Mouse (Mus musculus) layer of hippocampus, postnatal 36 days (tissue): ENCODE measurements around the gene Kidins220. TPM values are rescaled to one million over a fixed set of nuclear protein-coding genes. Genes with fewer than 3 reads are reported as not detected.
A peak's percentile ranks its signal among the peaks of the same experiment; 100 is the strongest.

ENCODE experiments used
- DNase-seq, 2 experiments: peaks; one replicate each; pipeline ENCODE4 v3.0.0; 2022
- total RNA-seq, 2 experiments: library from RNA; stranded (reverse); gene quantifications; 2 replicates each; pipeline ENCODE4 v1.2.3; 2021

Kidins220 gene
- 100 to 1,000 TPM; 364 to 366 TPM for total RNA-seq

- peak; percentile 90 to 93 for DNase-seq
Observed at GRCm38 (mm10) chr12:24974446-24975114, at the start of gene Kidins220. TSS of gene Kidins220 (plus strand) at chr12:24974925.

DNA sequence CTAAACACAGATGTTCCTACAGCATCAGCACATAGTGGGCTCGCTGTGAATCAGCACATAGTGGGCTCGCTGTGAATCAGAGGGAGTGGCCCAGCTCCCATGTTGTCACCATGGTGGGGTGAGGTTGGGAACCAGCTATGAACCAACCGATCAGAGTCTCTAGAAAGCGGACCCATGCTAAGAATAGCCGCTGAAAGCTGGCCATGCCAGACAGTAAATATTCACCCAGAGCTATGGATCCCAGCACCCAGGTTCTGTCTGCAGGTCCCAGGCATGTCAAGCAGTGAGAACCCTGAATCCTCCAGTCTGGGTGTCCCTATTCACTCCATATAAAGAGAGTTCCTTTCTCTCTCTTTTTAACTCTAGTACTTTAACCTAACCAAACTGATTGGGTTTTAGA is 49.4 kb upstream of the Kidins220 start:
- no peak for DNase-seq

DNA sequence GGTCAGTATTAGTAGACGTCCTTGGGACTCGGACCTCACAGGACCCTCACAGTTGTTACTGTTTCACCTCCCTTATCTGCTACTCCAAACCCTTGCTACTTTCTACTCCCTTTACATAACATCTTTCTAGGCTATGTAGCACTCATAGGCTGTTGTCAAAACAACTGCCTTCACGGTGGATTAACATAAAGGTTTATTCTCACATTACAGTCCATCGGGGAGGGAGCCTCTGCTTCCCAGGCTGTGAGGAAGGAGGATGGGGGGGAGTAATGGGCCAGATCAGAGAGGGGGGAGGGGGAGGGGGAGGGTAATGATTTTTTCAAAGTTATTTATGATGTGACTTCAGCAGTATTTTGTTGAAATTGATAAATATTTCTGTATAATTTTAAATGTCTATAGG is 49.0 kb upstream of the Kidins220 start:
- DNase-seq, result no peak

DNA sequence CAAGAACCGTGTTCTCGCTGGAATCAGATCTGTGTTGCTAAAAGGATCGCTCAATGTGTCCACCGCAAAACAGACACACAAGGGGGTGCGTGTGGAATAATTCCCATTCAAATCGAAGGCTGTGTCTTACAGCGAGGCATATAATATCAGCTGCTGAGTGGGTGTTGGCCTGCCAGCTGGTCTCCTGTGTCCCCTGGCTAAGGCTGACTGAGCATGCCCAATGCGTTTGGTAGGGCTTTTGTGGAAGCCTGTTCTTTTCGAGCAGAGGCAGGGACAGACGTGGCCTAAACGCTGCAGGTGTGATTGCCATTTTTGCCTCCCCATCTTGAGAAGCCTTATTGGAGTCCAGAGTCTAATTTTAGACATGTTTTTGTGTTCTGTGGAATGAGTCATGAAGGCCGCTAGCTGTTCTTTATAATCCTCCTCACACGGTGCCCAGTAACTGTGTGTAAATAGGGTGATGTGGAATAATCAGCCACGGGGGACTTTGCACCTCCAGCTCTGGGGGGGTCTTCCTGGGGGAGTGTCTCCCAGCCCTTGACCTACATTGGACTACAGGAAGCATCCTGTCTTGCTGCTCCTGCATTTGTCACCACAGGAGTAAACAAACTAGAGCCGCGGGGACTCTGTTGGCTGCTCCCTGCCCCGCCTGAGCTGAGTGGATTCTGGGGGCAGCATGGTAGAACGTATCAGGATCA is 46.5 kb upstream of the Kidins220 start:
- peak; percentile 80 to 85 for DNase-seq

DNA sequence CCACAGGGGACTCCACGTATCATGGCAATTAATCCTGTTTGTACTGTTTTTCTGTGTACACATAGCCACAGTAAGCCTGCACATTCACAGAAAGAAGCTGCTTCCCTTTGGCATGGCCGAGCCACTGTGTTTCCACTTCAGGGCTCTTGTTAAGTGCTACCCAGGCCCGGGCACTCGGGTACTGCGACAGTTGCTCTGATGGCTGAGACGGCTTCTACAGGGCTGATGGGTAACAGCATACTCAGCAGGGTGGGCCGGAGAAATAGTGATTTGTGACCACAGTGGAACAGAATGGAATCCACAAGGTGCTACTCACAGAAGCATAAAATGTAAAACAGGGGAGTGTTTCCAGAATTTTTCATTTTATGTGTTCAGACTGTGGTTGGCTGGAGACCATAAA is 45.7 kb upstream of the Kidins220 start:
- no peak for DNase-seq

DNA sequence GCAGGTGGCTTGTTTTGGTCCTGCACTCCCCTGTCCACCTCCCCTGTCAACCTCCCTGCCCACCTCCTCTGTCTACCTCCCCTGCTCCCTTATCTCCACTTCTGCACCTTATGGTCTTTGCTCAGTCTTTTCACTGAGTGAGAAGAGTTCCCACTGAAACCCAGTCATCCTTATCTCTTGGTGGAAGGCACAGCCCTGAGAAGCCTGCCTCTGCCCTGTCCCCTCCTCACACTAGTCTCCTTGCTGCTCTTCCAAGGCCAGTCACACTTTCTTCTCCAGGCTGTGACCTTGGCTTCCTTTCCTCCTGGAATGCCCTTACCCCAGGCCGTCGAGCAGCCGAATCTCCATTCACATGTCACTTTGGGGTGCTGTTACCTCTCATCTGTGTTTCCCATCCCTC is 44.0 kb upstream of the Kidins220 start:
- DNase-seq, result no peak

GRCm38 (mm10) chr12:24932120-24932519 is 42.6 kb upstream of the Kidins220 start:
- no peak for DNase-seq

DNA sequence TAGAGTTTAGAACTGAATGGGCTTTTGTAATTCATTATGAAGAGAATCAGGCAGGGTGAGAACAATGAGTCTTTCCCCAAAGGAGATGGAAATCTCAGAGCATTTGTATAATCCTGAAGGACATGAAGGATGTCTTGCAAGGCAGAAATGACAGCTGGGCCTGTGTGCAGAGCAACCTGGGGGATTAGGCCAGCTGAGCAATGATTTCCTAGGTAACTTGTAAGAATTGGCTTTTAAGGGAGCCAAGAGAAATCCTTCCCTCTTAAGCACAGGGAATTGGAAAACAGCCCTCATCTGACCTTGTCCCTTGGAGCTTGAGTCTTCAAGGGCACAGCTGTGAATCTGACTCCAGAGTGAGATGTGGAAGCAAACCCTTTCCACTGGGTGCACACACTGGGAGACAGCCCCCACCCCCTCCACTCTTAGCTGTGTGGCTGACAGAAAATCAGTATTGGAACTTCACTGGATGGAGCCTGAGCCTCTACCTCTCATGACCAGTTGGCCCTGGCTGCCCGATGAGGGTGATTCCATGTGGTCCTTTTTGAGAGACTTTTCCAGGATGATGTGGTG is 41.4 kb upstream of the Kidins220 start:
- no peak for DNase-seq

GRCm38 (mm10) chr12:24933996-24934395 is 40.7 kb upstream of the Kidins220 start:
- DNase-seq, result no peak

- DNase-seq, result no peak
Observed at GRCm38 (mm10) chr12:24936281-24936680, 38.4 kb upstream of the Kidins220 start.

GRCm38 (mm10) chr12:24939372-24939771 is 35.4 kb upstream of the Kidins220 start:
- DNase-seq, result no peak

DNA sequence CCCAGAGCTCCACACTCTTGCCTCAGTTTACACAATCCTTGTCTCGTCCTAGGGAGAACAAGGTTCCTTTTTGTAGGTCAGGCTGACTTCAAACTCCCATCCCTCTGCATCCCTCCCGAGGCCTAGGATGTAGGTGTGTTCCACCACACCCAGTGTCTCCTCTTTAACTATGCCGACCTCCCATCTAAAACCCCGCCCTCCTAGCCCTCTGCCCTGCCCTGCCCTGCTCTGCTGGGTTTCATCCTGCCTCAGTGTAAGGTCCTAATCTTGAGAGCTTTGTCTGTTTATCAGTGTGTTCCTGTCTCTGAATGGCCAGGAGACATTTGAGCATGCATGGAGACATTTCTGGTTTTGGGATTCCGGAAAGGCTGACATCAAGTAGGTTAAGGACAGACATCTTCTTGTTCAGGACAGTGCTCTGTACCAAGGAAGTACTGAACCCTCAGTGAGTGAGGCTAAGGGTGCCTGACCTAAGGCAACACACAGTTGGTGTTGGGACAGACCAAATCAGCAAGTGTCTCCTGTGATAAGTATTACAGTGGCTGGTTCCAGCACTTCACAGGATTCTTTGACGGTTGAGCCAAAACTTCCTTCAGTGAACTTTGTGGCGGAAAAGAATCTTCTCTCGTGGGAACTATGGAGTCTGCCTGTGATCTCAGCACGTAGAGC is 32.0 kb upstream of the Kidins220 start:
- no peak for DNase-seq

DNA sequence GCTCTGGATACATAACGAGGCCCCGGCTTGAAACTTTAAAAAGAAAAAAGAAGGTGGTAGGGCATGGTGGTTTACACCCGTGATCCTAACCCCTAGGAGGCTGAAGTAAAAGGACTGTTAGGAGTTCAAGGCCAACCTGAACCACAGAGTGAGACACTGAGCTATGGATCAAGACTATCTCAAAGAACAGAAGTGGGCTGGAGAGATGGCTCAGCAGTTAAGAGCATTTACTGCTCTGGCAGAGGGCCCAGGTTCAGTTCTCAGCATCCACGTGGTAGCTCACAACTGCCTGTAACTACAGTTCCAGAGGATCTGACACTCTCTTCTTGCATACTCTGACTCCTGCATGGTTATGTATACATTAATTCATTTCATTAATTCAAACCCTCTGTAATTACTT is 31.3 kb upstream of the Kidins220 start:
- DNase-seq, result no peak

- DNase-seq, result no peak
Observed at GRCm38 (mm10) chr12:24944597-24944996, 30.1 kb upstream of the Kidins220 start.

GRCm38 (mm10) chr12:24947065-24947464 is 27.7 kb upstream of the Kidins220 start:
- no peak for DNase-seq

DNA sequence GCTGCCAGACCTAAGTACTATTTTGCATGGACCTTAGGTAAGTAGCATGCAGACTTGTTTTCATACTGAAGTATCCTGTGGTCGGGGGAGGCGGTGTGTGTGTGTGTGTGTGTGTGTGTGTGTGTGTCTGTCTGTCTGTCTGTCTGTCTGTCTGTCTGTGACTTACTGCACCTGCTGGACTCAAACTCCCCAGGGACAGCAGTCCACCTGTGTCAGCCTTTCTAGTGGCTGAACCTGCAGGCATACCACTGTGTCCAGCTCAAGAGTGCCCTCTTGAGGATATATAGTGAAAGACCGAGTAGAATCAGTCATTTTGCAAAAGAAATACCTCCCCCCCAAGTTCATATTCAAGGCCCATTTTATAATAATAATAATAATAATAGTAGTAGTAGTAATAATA is 26.4 kb upstream of the Kidins220 start:
- no peak for DNase-seq

GRCm38 (mm10) chr12:24950376-24951046 is 24.2 kb upstream of the Kidins220 start:
- no peak for DNase-seq

DNA sequence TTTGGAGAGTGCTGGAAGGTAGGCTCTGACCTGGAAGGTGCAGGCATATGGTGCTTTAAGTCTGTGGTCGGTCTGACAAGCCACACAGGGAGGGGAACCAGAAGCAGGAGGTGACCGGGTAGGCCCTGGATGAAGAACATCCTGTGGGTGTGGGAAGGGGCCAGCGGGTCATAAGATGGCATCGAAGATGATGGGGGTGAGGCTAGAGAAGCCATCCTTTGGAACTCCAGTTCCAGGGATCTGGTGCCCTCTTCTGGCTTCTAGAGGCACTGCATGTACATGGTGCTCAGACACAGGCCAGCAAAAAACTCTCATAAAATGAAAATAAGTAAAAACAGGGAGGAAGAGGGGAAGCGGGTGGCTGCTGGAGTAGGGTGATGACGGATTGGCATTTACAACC is 22.6 kb upstream of the Kidins220 start:
- DNase-seq, result peak; percentile 34 to 47

- no peak for DNase-seq
Observed at GRCm38 (mm10) chr12:24955137-24955536, 19.6 kb upstream of the Kidins220 start.

- DNase-seq, result no peak
Observed at GRCm38 (mm10) chr12:24958526-24958925, 16.2 kb upstream of the Kidins220 start.

- no peak for DNase-seq
Observed at GRCm38 (mm10) chr12:24961821-24962220, 12.9 kb upstream of the Kidins220 start.

- DNase-seq, result no peak
Observed at GRCm38 (mm10) chr12:24962362-24962967, 12.3 kb upstream of the Kidins220 start.
